Mouse (Mus musculus) ES-Bruce4 (cell line): ENCODE measurements around the gene Ptprd. TPM values are rescaled to one million over a fixed set of nuclear protein-coding genes. Genes with fewer than 3 reads are reported as not detected.

Experiments used
- H3K27ac ChIP-seq: 2 replicates; pipeline ENCODE4 v1.5.1; 2012; ENCODE audit warnings: low read length, inconsistent platforms; ENCODE audit not compliant: insufficient read depth
- H3K27me3 ChIP-seq: 2 replicates; pipeline ENCODE4 v1.6.1; 2012; ENCODE audit warnings: mild to moderate bottlenecking, low read length, inconsistent platforms; ENCODE audit not compliant: control insufficient read depth, poor library complexity, insufficient read depth, severe bottlenecking
- H3K36me3 ChIP-seq: 2 replicates; pipeline ENCODE4 v1.6.1; 2012; ENCODE audit warnings: inconsistent platforms, mild to moderate bottlenecking, low read length, moderate library complexity; ENCODE audit not compliant: control insufficient read depth, poor library complexity, insufficient read depth, severe bottlenecking
- H3K4me1 ChIP-seq: one replicate; pipeline ENCODE4 v1.8.1; 2011; ENCODE audit warnings: low read length; ENCODE audit not compliant: control insufficient read depth, insufficient read depth
- H3K4me3 ChIP-seq: 2 replicates; pipeline ENCODE4 v1.5.1; 2011; ENCODE audit warnings: low read depth, mild to moderate bottlenecking, low read length
- H3K9ac ChIP-seq: 2 replicates; pipeline ENCODE4 v1.6.1; 2012; ENCODE audit warnings: low read depth, mild to moderate bottlenecking, inconsistent platforms; ENCODE audit not compliant: poor library complexity, severe bottlenecking
- H3K9me3 ChIP-seq: replicated peaks from 2 replicates; pipeline ENCODE4 v1.6.1; 2012; ENCODE audit warnings: mild to moderate bottlenecking, low read length, inconsistent platforms; ENCODE audit not compliant: control insufficient read depth, poor library complexity, insufficient read depth, severe bottlenecking
- CTCF ChIP-seq: IDR thresholded peaks from one replicate; pipeline ENCODE4 v1.8.1; 2011; ENCODE audit warnings: low read depth, low read length
- EP300 ChIP-seq: IDR thresholded peaks from 2 replicates; pipeline ENCODE4 v1.6.1; 2011; ENCODE audit warnings: low read depth, low read length; ENCODE audit not compliant: insufficient read depth
- POLR2A ChIP-seq: IDR thresholded peaks from one replicate; pipeline ENCODE4 v1.8.1; 2011; ENCODE audit warnings: low read length; ENCODE audit not compliant: insufficient read depth
- polyA plus RNA-seq: library from polyadenylated mRNA; stranded (reverse); fragments of >200 nt; gene quantifications from 2 replicates; pipeline ENCODE4 v1.2.4, GENCODE M21; 2011; ENCODE audit warnings: low read depth; ENCODE audit not compliant: missing spikeins, insufficient read depth, insufficient read length

The Ptprd gene
- polyA plus RNA-seq, 1 experiment: 2.8 TPM

DNA sequence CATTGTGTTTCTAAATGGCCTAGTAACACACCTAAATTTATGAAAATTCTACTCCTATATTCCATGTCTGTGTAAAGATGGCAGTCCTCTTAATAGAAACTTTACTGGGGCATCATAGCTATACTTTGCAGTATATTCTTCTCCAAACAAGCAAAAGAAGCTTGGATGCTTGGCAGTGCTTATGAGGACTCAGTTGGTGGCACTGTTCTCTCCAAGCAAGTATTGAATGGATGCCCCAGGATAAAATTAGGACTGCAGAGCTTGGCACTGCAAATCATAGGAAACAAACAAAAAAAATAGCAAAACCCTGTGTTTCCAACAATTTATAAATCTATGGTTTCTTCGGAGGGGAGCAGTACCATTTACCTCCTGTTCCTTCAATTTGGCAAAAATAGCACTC is 549.5 kb downstream of the Ptprd start:
- no peaks in the 10 kb centered on the region for H3K9me3 ChIP-seq
- H3K4me3 ChIP-seq: no peak overlapping the region
- H3K9ac ChIP-seq: no peak overlapping the region
- no peaks in the 10 kb centered on the region for H3K4me1 ChIP-seq
- H3K36me3 ChIP-seq: no peaks in the 10 kb centered on the region
- TF ChIP-seq EP300 (no peak), CTCF (no peak), POLR2A (no peak)
- no peak overlapping the region for H3K27ac ChIP-seq
- H3K27me3 ChIP-seq: no peaks in the 10 kb centered on the region

DNA sequence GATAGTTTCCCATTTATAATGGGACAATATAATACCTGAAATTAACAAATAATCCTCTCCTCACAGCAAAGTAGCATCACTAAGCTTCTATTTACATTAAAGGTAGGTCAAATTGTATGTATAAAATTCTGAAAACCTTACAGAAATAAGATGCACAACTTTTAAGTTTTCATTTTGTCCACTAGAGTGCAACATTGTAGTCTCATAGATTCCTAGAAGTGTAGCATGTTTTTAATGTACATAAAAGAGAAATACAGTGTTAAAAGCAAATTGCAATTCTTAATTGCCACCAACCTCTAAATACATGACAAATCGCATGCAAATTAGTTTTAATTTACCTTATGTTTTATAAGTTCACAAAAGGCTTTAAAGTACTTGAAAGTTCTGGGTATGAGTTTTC is 556.1 kb downstream of the Ptprd start:
- no peak overlapping the region for H3K27ac ChIP-seq
- no peaks in the 10 kb centered on the region for H3K36me3 ChIP-seq
- no peaks in the 10 kb centered on the region for H3K4me1 ChIP-seq
- no peak overlapping the region for H3K4me3 ChIP-seq
- H3K9me3 ChIP-seq: no peaks in the 10 kb centered on the region
- H3K9ac ChIP-seq: no peak overlapping the region
- TF ChIP-seq POLR2A (no peak), EP300 (no peak)
- H3K27me3 ChIP-seq: no peaks in the 10 kb centered on the region

DNA sequence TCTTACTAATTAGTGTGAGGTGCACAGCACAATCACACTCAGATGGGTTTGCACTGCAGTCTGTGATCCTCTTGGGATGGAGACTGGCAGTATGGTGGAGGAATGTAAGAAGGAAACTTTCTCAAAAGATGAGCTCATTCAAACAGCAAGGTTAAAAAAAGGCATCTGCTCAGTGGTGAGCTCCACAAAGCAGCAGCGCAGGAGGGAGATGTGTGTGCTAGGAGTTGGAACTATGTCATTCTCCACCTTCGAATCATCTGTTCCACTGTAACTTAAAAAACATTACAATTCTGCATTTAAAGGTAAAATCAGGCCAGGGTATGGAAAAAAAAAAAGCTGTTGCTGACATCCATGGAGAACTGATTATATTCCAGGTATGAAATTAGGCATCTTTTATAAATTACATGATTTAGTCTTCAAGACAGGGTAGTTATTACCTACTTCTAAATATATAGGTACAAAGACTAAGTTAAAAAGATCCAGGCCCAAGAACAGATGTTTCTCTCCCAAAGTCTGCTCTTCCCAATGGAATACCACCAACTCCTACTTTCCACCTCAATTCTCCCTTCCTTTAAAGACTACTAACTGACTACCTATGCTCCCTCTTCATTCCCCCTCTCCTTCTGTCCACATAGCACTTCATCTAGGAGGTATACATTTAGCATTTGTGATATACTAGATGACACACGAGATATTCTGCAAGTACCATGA is 562.0 kb downstream of the Ptprd start:
- no peaks in the 10 kb centered on the region for H3K27me3 ChIP-seq

DNA sequence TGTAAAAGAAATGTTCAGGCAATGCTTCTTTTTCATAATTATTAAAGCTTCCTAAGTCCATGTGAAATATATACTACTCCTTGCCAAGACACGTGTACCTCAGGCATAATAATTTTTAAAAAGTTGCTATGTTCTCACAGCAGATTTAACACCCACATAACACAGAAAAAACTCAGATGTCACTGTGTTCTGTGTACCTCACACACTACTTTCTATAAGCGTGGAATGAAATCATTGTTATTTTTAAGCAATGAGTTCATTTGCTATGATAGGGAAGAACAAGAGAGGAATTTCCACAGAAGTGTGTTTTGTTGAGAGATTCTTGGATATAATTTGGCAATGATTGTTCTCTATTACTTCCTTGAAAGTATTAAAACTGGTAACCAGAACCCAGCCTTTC is 562.9 kb downstream of the Ptprd start:
- no peak overlapping the region for H3K9ac ChIP-seq
- H3K27ac ChIP-seq: no peak overlapping the region
- H3K4me3 ChIP-seq: no peak overlapping the region
- H3K36me3 ChIP-seq: no peaks in the 10 kb centered on the region
- H3K9me3 ChIP-seq: no peaks in the 10 kb centered on the region
- H3K4me1 ChIP-seq: no peaks in the 10 kb centered on the region
- TF ChIP-seq POLR2A (no peak), EP300 (no peak)
- no peaks in the 10 kb centered on the region for H3K27me3 ChIP-seq

More for the DNA sequence above, 562.0 kb downstream of the Ptprd start:
- Histone ChIP-seq H3K27ac (no peak overlapping the region), H3K9ac (no peak overlapping the region), H3K36me3 (no peaks in the 10 kb centered on the region), H3K9me3 (no peaks in the 10 kb centered on the region), H3K4me1 (no peaks in the 10 kb centered on the region), H3K4me3 (no peak overlapping the region)
- TF ChIP-seq POLR2A (no peak), EP300 (no peak), CTCF (no peak)

DNA sequence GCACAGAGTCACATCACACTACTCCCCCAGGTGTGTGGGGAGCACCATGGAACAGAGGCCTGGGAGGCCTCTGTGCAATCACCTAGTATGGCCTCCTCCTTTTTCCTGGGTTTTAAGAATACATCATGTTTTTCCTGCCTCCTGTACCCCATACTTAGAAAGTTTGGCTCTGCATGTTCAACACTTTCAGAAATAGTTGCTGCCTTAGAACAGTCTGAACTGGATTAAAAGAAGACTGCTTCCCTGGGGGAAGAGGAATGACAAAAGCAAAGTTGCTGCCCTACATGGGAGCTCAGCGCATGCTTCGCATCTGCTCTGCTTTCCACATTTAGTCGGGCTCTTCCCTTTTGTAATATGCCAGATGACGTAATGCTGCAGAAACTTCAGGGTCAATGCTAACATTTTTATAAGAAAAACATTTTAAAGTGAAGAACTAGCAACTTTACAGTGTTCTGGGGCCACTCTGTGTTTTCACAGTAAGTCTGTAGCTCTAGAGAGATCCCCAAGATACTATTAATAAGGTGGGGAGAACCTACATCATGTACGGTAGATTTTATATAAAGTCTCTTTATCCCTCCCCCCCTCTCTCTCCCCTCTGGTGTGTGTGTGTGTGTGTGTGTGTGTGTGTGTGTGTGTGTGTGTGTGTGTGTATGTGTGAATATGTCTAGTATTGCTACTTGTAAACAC is 564.2 kb downstream of the Ptprd start:
- H3K36me3 ChIP-seq: no peaks in the 10 kb centered on the region
- TF ChIP-seq EP300: no peak
- no peak for TF ChIP-seq POLR2A
- TF ChIP-seq CTCF: no peak
- H3K9ac ChIP-seq: no peak overlapping the region
- no peak overlapping the region for H3K4me3 ChIP-seq
- no peaks in the 10 kb centered on the region for H3K27me3 ChIP-seq
- no peak overlapping the region for H3K27ac ChIP-seq
- H3K9me3 ChIP-seq: no peaks in the 10 kb centered on the region
- H3K4me1 ChIP-seq: no peaks in the 10 kb centered on the region

DNA sequence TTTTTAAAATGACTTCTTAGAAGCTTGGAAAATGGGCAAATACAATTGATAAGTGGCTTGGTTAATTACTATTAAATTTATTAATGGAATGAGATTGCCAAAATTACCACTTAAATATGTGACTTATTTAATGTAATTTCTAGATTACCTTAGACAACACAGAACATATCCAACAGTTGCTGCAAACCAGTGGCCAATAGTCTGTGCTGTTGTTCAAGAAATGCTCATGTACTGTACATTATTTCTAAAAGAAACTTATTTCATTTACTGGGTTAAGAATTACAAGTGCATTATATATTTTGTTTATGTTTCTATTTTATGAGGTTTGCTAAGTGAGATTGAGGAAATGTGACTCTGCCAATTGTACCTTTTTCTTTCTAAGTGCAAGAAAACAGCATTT is 567.3 kb downstream of the Ptprd start:
- H3K4me3 ChIP-seq: no peak overlapping the region
- no peaks in the 10 kb centered on the region for H3K4me1 ChIP-seq
- H3K36me3 ChIP-seq: no peaks in the 10 kb centered on the region
- H3K27ac ChIP-seq: no peak overlapping the region
- H3K27me3 ChIP-seq: no peaks in the 10 kb centered on the region
- H3K9ac ChIP-seq: no peak overlapping the region
- no peaks in the 10 kb centered on the region for H3K9me3 ChIP-seq
- TF ChIP-seq EP300 (no peak), POLR2A (no peak), CTCF (no peak)
